Mouse (Mus musculus): ENCODE measurements around the gene Foxp2. TPM values are rescaled to one million over a fixed set of nuclear protein-coding genes. Genes with fewer than 3 reads are reported as not detected.

Foxp2 gene
- total RNA-seq (2022), result 10 to 100 TPM; 17.4 to 23.3 (median 20.3) TPM

DNA sequence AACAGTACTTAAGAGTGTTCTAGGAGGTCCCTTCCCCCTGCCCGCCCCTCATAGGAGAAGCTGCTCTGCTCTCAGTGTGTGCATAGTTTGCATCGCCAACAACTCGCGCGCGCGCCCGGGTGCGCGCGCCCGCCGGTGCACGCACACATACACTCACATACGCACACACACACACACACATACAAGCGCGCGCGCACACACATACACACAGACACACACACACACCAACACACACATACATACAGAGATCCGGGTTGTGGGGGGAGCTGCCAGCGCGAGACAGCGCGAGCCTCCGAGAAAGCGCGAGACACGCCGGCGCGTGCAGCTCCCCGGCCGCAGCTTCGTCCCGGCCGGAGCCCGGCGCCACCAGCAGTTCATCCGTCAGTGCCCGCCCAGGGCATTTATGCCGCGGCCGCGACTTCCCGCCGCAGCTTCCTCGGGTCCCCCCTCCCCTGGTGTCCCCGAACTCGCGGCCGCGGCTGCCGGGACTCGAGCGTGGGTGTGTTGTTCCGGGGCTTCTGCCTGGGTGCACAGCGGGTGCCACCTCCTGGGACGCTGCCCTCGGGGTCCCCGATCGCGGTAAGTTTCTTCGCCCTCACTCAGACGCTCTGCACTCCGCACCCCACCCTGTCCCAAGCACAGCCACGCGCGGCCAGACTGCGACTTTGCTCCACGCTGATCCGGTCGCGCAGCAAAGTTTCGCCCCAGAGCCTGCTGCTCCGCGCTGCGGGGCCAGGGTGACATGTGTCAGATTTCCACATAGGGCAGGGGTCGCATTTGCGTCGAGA, at the start of gene Foxp2:
TSS of gene Foxp2 (plus strand) at position 167 of the 788 bp plus-strand sequence.
- DNase-seq (ENCODE audit: low spot score in 2 of 2), result peak in 1 of 2 experiments; percentile 26

DNA sequence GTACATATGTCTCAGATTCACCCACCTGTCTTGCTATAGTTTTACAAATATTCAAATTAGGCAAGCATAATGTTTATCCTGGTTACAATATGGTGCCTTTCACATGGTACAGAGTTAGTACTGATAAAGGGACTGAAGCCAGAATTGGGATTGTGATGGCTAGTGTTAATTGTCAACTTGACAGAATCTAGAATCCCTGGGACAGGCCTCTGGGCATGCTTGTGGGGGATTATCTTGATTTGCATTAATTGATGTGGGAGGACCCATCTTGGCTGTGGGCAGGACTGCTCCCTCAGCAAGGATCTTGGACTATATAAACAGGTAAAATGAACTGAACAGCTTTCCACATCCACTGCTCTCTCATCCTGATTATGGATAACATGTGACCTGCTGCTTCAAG, 15.9 kb upstream of the Foxp2 start:
- no peak for DNase-seq (ENCODE audit: low spot score in 2 of 2)

GRCm38 (mm10) chr6:14897028-14897427, 4.1 kb upstream of the Foxp2 start:
- no peak for DNase-seq (ENCODE audit: low spot score in 2 of 2)

DNA sequence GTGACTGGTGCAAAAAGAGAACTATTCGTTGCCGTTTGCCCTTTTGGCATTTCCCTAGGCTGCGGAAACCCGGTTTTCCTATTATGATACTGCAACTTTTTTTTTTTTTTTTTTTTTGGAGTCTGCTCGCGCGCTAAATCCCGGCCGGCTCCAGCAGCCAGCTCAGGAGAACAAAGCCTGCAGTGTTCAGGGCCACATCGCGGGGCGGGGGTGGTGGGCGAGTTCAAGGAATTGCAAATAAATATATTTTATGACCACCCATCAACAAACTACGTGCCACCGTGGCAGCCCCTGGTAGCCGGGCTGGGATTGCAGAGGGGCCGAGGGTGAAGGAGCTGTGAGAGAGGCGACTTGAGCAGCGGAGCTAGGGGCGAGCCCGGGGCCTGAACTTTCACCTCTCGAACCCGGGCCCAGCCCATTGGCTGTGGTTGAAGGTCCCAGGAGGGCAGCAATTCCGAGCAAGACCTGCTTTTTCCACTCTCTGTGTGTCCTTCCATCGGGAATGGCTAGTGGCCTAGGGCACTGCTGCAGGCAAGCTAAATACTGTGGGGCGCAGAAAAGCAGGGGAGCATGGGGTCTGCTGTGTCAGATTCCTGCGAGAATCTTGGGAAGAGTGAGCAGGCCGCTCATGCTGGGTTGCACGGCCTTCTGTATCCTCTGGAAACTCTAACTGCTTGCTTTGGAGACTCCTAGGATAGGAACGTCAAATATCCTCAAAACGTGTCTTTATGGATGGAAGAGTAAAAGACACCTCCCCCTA, 2.9 kb upstream of the Foxp2 start:
- DNase-seq (ENCODE audit: low spot score in 2 of 2), result no peak

GRCm38 (mm10) chr6:14899021-14899610, 2.0 kb upstream of the Foxp2 start:
- DNase-seq (ENCODE audit: low spot score in 2 of 2), result no peak

- DNase-seq (ENCODE audit: low spot score in 2 of 2), result no peak
These were observed 1.1 kb upstream of the Foxp2 start for GRCm38 (mm10) chr6:14899936-14900578.

DNA sequence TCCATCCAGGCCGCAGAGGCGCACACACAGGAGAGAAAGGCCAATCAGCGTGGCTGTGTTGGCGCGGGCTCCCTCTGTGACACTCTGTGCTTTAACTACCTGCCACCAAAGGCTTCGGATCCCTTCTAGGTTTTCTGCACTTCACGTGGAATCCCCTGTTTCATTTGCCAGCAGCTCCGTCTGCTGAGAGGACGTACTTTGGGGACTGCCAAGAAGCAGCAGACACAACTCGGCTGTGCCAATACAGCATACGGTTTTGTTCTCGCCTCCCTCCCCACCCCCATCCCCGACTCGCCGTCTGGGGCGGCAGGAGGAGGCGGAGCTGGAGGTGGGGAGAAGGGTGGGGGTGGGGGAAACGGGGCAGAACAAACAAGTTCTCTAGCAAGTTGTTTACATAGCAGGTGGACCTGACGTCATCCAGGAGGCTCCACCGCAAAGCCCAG, 549 bp upstream of the Foxp2 start:
- peak; percentile 45 to 51 for DNase-seq (ENCODE audit: low spot score in 2 of 2)

DNA sequence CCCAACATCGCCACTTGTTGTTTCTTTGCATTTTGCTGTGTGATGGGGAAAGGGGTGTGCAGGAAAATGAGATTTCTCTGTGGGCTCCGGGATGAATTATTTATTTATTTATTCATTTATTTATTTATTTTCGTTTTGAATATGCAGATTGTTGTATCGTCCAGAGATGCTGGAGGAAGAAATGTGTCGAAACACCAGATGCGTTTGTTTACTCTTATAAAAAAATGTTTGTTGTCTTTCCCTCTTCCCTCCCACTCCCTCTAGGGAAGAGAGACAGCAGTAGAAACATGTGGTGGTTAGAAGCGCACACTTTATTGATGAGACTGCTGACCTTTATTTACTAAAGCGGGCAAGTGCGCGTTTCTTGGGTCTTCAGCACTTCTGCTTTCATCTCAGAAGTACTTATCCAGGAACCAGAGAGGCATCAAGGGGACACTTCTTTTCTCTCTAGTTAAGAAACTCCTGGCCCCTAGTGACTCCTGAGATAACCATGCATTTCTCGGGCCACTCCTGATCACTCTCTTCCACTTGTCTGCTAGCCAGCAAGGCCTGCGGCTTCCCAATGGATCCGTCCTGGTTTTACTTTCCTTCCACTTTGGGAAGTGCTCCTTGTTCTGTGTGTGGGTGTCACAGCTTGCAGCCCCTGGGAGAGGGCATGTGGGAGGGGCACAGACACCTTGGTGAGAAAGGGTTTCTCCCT, 972 bp downstream of the Foxp2 start:
- no peak for DNase-seq (ENCODE audit: low spot score in 2 of 2)

DNA sequence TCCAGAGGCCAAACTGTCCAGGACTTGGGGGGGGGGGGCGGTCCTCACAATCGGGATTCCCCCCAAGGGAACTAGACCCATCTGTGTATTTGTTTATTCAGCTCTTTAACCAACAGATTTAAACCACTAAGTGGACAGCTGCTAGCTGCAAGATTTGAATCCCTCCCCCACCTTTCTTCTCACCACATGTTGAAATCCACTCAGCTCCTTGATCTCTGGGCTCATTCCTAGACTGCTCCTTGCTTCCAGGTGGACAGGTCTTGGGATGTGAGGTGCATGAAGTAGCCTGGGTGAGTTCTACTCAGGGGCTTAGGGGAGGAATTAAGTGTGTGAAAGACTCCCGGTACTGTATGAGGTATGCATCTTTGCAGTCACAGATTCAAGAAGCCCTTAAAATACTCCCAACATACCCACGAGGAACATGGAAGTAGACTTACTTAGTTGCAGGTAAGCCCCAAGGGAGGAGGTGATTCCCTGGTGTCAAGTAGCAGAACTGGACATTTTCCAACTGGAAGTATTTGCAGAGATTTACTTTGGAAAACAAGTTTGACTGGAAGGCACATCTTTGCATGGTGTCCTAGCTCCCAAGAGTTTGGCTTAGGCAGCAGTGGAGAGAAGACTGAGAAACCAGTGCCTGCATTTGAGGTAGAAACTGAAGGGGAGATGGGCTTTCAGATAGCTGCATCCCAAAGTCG, 2.3 kb downstream of the Foxp2 start:
- DNase-seq (ENCODE audit: low spot score in 2 of 2), result no peak

DNA sequence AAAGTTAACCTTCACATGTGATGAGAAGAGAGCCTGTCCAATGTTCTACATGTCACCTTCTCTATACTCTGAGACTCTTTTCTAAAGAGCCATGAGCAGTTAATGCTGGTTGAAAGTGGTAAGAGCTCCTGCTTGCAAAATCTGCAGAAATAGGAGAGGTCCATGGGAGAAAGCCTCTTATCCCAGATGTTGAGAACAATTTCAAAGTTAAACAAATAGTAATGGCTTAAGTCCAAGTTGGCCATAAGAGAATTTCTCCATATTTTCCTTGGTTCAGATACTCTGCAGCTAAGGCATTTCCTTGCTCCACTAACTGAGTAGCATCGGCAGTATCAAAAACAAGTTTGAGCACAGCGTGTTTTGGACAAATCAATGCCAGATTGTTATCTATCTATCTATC, 13.9 kb downstream of the Foxp2 start:
- DNase-seq (ENCODE audit: low spot score in 2 of 2), result no peak

- DNase-seq (ENCODE audit: low spot score in 2 of 2), result no peak
These were observed 21.6 kb downstream of the Foxp2 start for GRCm38 (mm10) chr6:14922704-14923103.

- DNase-seq (ENCODE audit: low spot score in 2 of 2), result peak in 1 of 2 experiments; percentile 12
These were observed 23.9 kb downstream of the Foxp2 start for GRCm38 (mm10) chr6:14924976-14925489.

DNA sequence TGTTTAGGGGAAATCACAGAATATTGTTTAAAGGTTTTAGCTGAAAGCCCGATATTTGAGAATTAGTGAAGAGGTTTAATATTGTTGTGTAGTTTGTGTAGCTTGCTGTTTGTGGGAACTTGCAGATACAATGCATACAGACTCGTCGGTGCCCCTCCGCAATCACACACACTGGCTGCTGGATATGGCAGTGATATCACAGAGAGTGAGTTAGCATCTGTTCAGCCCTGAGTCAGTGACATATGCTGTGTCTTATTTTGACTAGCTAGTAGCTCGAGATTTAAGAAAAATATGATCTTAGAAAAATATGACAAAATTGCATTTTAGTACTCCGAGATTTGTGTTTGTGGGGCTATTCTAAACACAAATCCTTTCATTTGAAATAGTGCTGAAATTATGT, 49.9 kb downstream of the Foxp2 start:
- peak in 1 of 2 experiments; percentile 12 for DNase-seq (ENCODE audit: low spot score in 2 of 2)

- no peak for DNase-seq (ENCODE audit: low spot score in 2 of 2)
These were observed 51.6 kb downstream of the Foxp2 start for GRCm38 (mm10) chr6:14952731-14953130.

GRCm38 (mm10) chr6:14977042-14977441, 75.9 kb downstream of the Foxp2 start:
- DNase-seq (ENCODE audit: low spot score in 2 of 2), result no peak

GRCm38 (mm10) chr6:14978201-14978600, 77.1 kb downstream of the Foxp2 start:
- no peak for DNase-seq (ENCODE audit: low spot score in 2 of 2)

- no peak for DNase-seq (ENCODE audit: low spot score in 2 of 2)
These were observed 107.0 kb downstream of the Foxp2 start for GRCm38 (mm10) chr6:15008113-15008512.

GRCm38 (mm10) chr6:15028488-15028887, 127.3 kb downstream of the Foxp2 start:
- DNase-seq (ENCODE audit: low spot score in 2 of 2), result no peak

DNA sequence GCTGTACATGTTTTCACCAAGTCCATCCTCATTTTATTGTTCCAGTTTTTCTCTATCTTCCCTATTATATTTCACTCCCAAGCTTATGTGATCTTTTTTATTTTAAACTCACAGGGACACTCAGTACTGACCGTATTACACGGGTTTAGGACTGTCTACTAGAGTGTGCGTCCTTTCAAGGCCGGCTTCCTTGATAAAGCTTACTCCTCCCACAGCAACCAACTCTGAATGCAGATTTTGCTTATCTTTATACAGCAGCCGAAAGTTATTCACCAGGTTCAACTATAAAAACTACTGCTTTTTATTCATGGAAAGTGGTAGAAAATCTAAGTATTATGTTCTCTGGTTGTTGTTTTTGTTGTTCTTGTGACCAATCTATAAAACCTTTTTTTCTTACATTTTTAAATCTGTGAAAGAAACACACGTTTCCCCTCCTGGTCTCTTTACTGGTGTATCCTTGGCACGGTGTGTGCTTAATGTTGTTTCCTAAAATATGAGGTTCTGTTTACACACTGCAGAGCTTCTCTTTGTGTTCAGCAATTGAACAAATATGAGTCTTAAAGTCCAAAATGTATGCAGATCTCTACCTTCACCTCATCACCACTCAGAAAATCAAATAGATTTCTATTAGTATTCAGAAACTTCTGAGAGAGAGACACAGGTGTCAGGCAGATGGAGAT, 128.4 kb downstream of the Foxp2 start:
- DNase-seq (ENCODE audit: low spot score in 2 of 2), result no peak

DNA sequence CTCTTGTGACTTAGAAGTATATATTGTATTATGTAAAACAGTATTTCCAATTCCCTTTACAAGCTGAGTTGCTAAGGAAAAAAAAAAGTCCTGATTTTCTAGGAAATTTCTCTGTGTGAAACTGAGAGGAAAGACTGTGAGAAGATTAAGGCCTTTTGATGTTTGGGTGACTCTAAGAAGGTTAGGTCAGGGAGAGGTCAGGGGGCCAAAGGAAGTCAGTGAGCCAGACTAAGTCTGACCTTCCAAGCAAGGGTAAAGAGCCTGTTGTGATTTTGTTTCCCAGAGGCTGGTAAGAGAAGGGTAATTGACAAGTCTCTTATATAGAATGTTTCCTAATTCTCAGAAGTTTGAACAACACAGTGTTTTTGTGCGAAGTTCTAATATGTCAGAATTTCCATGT, 162.1 kb downstream of the Foxp2 start:
- DNase-seq (ENCODE audit: low spot score in 2 of 2), result no peak

Measured in left cerebral cortex, adult 8-10 months (tissue).